Mouse (Mus musculus): ENCODE data around the gene H2-T24.

Gene H2-T24

GRCm38 (mm10) chr17:35981776-35982175, 38.6 kb downstream of the H2-T24 start:
- DNase-seq (ENCODE audit: low spot score), result no peak

- DNase-seq (ENCODE audit: low spot score), result peak; percentile 58
These were observed 40.0 kb downstream of the H2-T24 start for GRCm38 (mm10) chr17:35980363-35980754.

- DNase-seq (ENCODE audit: low spot score), result peak; percentile 91
These were observed 40.7 kb downstream of the H2-T24 start, which contains the start of the genes Gnl1 and Prr3 for GRCm38 (mm10) chr17:35979401-35980362. Gene Gnl1, plus strand, starts transcription at chr17:35979851. Gene Prr3, minus strand, starts transcription at chr17:35980236.

- DNase-seq (ENCODE audit: low spot score), result peak; percentile 44
These were observed 41.5 kb downstream of the H2-T24 start for GRCm38 (mm10) chr17:35978811-35979400.

- no peak for DNase-seq (ENCODE audit: low spot score)
These were observed 48.2 kb downstream of the H2-T24 start for GRCm38 (mm10) chr17:35972131-35972530.

- DNase-seq (ENCODE audit: low spot score), result peak; percentile 99
These were observed 50.7 kb downstream of the H2-T24 start, which contains the start of gene Abcf1 for GRCm38 (mm10) chr17:35969418-35970389. Gene Abcf1, minus strand, starts transcription at chr17:35969761.

GRCm38 (mm10) chr17:35967621-35968020, 52.7 kb downstream of the H2-T24 start:
- DNase-seq (ENCODE audit: low spot score), result no peak

- DNase-seq (ENCODE audit: low spot score), result no peak
These were observed 57.1 kb downstream of the H2-T24 start for GRCm38 (mm10) chr17:35963279-35963678.

GRCm38 (mm10) chr17:35958533-35959223, 61.7 kb downstream of the H2-T24 start:
- no peak for DNase-seq (ENCODE audit: low spot score)

Measured in urinary bladder, postnatal 14 days (tissue).